Mouse (Mus musculus) heart, postnatal 25 days (tissue): ENCODE results near the gene Ephb1. TPM values are rescaled to one million over a fixed set of nuclear protein-coding genes. Genes with fewer than 3 reads are reported as not detected.

Experiments used
- DNase-seq: peaks from one replicate; pipeline ENCODE4 v3.0.0; 2022; ENCODE audit warnings: low spot score
- intact Hi-C: fragments of 180-260 bp; cut with DNase I; formaldehyde crosslinking; loops from one replicate; pipeline ENCODE4 v1.15.1; 2025
- total RNA-seq, 2 experiments: library from RNA; stranded (reverse); gene quantifications; 2 replicates each; pipeline ENCODE4 v1.2.3; 2021

Ephb1 gene
- total RNA-seq, 2 experiments from 2014 or later, result 19.5 to 21.0 TPM

DNA sequence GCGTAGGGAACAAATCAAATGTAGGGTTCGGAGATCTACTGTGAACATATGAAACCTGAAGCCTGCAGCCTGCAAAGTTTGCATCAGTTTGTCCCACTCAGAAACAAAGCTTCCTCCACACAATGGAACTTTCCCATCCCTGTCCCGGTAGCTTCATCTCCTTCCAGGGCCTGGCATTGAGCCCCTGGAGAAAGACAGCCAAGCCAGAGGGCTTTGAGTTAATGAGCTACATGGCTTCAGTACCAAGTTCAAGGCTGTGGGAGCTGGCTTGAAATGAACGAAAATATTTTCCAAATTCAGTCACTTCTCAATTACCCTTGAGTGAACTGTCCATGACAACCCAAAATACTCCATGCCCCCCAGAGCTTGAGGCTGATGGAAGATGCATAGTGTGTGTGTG, 160.4 kb downstream of the Ephb1 start:
- intact Hi-C loops, result no loop called here
- no peak for DNase-seq

DNA sequence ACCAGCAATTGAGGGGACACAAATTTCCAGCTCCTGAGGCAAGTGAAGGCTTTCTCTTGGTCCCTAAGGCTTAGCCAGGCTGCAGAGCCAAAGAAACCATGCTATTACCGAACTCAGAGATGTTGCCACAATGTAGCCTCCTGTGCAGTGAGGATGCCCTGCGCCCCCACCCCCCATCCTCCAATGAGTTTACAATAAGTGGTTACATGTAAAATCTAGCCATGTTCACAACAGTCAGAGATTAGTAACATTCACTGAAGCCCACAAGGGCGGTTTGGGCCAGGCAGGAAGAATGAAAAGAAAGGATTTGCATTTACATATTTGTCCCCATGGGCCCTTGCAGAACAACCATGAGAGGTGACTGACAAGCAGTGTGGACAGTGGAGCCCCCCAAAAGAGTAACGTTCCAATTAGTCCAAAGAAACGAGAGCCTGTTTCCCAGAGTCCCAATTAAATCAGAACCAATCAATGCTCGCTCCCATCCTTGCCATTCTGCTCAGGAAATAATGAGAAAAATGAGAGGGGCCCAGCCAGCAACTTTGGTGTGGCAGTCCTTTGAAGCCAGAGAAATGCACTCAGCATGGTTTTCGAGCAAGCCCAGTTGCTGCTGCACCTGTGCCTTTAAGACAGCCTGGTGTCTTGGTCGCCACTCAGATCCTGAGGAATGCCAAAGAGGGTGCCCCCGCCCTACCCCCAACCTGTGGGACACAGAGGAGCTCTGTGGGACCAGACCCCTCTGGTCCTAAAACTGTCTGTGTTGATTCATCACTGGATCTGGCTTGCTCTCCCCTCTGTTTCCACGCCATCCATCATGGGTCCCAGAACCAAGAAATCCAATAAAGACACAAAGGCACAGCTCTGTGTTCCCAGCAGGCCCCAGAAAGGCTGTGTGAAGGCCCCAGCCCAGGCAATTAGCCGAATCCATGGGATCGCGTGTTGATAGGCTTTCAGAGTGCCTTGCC, 161.5 kb downstream of the Ephb1 start:
- intact Hi-C loops, result no loop called here
- DNase-seq, result no peak

DNA sequence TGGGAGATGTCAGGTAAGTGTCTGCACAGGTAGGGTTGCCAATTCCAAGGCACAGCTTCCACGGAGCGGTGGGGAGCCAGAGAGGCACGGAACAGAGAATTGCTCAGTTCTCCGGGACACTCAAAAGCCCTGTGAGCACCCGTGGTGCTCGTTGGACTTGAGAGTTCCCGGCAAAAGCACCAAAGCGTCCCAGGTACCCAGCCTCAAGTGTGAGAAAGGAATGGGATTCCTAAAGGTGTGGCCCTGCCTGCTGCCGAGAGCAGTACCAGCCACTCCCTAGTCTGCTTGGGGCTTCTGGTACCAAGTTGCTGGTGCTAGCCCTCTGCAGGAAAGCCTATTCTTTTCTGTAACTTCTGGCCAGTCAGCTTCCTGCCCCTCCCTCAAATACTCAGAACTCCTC, 164.4 kb downstream of the Ephb1 start:
- no peak for DNase-seq
- intact Hi-C loops, result no loop called here

DNA sequence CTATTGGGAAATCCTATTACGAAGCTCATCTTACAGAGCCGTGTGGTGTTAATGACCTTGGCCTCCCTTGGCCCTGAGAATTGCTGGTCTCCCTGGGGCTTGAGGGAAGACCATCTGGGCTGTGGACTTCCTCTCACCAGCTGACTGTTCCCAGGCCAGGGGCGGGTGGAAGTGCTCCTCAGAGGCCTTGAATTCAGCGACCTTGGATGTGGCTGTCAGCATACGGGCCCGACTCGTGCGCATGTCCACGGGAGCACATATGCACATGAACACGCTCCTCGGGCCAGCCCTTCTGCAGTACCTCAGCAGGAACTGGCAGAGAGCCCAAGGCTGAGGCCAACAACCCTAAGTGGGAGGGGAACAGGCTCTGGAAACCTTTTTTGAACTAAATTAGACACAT, 165.1 kb downstream of the Ephb1 start:
- DNase-seq, result no peak
- intact Hi-C loops, result no loop called here

DNA sequence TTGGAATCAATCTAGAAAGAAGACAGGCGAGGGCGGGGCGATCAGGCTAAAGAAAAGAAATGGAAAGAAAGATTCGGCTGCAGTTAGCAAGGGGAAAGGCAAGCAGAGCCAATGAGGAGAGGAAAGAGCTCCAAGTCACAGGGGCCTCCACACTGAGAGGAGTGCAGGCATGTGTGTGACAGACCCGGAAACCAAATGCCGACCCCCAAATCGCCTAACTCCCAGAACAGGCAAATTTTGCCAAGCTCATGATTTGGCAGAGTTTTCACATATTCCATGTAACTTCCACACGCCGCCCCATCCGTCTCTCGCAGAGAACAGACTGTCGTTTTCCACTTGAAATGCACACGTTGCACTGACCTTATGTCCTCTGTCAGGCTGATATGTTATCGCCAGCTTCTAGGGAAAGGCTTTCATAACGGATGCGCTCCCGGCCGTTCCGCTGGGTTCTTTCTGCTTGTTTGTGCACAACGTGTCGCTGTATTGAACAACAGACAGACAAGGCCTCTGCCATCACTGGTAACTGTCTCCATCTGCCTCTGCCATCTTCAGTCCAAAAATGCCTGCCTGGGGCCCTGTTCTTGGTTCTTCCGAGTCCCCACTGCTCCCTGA, 170.7 kb downstream of the Ephb1 start:
- no peak for DNase-seq
- intact Hi-C loops, result no loop called here

DNA sequence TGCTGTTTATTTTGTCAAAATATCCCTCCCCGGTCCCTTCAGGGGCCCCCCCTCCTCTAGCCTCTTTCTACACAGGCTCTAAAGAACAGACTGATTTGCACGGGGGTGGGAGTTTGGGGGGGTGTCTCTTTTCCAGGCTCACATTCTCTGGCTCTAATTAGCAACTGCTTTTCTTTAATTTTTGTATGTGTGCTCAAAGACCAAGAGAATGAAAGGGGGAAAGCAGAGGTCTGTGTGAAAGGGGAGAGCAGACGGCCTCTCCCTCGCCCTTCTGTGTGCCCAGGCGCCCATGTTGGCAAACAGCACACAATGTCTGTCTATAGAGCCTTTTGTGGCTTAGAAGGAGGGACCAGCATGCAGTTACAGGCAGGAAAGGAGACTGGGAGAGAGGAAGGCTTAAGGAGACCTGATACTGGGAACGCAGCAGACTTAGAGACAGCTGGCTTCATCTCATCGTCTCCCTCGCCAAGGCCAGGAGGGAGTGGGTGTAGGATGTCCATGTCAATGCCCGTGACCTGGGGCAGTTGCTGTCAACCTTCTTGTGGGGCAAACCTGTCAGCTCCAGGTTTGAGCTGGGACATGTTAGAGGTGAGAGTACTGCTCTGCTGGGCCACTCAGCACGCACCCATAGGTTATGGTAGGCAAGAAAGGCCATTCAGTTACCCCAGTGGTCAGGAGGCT, 172.5 kb downstream of the Ephb1 start:
- intact Hi-C loops, result no loop called here
- no peak for DNase-seq

DNA sequence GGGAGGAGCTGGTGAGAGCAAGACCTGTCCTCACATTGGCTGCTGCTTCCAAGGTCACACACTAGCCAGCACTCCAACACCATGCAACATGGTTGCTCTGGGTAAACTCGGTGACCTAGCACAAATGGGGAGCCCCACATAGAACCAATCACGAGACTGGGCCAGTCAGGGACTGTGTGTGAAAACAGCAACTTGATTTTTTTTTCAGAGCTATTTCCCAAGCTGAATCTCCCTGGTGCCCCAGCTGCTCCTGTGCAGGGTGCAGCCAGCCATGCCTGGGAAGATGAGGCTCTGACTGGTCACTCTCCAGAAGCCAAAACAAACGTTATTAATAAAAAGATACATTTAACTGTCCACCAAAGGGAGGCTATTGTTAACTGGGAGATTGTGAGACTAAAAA, 173.2 kb downstream of the Ephb1 start:
- DNase-seq, result no peak
- intact Hi-C loops, result no loop called here

DNA sequence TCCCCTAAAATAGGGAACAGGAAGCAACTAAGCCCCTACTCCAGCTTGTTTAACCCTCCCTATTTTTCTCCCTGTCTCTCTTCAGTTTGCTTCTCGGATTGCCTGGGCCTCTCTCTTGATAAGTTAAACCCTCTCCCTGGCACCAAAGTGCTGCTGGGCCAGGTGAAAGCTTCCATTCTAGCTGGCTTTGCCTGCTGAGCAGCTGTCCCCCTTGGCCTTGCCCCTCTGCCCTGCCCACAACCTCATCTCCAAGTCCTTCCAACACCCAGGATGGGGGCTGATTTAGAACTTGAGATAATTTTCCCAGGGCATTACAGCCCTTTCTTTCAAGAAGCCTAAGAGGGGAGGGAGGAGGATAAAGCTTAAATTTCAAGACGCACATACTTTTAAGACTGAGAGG, 174.0 kb downstream of the Ephb1 start:
- no peak for DNase-seq
- intact Hi-C loops, result no loop called here

DNA sequence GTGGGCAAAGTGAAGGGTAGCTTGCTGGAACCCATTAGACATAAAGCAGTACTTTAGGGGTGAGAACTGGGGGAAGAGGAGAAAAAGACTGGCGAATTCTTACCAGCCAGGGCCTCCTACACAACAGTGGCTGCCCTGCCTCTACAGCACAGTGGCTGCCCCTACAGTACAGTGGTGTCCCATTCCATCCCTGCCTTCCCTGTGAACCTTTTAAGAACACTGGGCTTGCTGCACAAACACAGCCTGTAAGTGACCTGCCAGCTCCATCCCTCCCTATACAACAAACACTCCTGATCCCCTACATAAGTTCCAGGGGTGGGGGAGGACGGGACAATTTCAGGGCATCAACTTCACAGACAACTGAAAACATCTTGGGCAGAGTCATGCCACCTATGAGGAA, 174.4 kb downstream of the Ephb1 start:
- intact Hi-C loops, result no loop called here
- DNase-seq, result no peak

DNA sequence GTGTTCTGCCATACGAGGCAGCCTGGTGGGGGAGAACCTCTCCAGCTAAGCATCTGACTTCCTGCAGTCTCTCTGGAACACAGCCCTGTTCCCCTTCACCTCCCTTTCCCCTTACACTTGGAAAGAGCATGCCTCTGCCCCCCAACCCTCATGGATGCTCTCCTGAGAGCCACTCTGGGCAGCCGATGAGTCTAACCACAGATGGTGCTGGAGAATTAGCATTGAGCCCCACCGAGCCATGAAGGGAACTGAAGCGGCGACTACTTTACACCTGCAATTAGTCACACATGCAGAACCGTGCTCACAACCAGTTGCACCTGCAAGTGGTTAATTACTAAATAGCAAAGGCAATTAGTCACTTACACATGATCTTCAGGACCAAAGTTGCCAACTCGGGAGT, 184.8 kb downstream of the Ephb1 start:
- no peak for DNase-seq
- intact Hi-C loops, result no loop called here

DNA sequence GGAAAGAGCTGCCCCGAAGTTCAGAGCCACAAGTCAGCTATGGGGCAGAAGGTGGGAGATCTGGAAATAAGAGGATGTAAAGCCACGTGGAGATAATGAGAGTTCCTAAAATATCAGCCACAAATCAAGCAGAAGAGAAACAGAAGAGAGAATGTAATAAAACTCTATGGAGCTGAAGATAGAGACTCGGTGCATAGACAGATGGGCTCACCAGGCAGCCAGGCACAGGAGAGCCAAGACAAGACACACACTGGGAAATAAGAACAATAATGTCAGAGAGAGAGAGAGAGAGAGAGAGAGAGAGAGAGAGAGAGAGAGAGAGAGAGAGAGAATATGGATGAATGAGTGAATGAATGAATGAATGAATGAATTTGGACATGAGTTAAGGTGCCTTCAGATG, 198.6 kb downstream of the Ephb1 start:
- DNase-seq, result no peak
- intact Hi-C loops, result no loop called here

DNA sequence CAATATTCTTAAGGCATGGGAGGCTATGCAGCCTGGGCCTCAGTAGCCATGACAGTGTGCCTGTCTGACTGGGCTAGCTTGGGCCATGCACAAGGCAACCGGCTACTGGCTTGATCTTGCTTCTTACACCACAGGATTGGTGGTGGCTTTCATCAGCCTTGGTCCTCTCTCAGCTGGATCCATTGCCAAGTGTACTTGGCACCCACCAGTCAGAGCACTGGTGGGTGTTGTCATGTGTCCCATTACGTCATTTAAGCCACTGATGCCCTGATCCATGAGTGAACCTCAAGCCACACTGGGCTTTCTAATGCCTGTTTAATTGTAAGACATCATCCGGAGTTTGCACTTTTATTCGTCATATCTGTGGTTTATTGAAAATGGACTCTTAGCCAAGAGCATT, 215.3 kb downstream of the Ephb1 start:
- intact Hi-C loops, result no loop called here

DNA sequence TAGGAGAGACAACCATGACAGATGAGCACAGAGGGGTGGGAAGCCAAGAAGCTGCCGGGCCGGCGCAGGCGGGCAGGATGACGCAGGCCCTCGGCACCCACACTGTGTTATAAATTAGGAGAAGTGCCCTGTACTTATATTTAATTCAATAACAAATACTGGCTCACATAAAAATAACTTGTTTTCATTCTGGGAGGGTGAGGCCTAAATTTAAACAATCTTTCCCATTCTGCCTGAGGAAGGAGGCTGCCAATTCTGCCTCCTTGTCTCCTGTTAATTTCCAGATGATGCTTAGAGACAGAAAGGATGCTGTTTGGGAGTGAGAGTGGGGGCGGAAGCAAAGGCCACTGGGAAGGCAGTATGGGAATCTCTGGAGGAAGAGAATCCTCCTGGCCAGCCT, 215.8 kb downstream of the Ephb1 start:
- intact Hi-C loops, result no loop called here
- no peak for DNase-seq

More for the DNA sequence above, 215.3 kb downstream of the Ephb1 start:
- no peak for DNase-seq

DNA sequence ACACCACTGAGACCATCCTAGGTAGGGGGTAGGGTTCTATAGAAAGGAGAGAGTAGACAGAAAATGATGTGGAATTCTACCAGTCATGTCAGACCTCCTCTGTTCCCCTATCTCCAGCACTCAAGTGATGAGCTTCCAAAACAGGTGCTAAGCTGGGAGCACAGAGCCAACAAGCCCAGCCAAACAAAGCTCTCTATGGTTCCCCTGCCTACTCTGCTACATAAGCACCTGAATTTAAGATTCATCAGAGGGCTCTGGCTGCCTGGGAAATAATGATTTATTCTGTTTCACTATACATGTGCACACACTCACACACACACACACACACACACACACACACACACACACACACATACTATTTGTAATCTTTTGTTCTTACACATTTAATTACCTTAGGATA, 216.3 kb downstream of the Ephb1 start:
- DNase-seq, result no peak
- intact Hi-C loops, result no loop called here

DNA sequence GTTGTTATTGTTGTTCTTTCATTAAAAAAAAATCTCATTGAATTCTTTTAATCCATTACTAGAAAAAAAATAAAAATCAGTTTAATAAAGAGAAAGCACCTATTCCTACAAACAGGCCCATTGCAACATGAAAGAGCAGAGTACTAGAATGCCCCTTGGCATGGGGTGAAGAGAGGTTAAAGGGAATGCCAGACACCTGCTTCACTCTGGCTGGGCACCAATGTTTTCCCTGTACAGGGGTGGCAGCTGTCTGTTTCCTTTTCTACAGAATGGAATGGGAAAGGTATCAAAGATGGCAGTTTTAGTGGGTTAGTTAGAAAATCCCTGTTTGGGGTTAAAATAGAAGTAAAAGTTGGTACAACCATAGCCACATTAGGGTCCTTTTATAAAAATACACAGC, 224.0 kb downstream of the Ephb1 start:
- no peak for DNase-seq
- intact Hi-C loops, result no loop called here

DNA sequence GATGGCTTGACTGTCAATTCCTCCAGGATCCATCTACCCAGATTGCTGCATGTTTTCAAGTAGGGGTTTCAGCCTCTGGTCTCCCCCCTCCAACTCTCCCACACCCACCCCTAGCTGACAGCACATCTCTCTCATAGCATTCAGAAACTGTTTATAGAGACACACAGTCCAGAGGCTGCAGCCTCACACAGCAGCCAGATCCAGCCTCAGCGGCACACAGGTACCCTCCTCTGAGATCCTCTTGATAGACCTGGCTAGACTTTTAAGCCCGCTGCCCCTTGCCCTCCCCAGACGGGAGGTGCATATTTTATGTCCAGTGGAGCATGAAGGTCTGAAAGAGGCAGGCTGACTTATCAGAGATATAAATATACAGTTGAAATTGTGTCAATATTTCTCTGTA, 228.0 kb downstream of the Ephb1 start:
- intact Hi-C loops, result no loop called here
- no peak for DNase-seq

DNA sequence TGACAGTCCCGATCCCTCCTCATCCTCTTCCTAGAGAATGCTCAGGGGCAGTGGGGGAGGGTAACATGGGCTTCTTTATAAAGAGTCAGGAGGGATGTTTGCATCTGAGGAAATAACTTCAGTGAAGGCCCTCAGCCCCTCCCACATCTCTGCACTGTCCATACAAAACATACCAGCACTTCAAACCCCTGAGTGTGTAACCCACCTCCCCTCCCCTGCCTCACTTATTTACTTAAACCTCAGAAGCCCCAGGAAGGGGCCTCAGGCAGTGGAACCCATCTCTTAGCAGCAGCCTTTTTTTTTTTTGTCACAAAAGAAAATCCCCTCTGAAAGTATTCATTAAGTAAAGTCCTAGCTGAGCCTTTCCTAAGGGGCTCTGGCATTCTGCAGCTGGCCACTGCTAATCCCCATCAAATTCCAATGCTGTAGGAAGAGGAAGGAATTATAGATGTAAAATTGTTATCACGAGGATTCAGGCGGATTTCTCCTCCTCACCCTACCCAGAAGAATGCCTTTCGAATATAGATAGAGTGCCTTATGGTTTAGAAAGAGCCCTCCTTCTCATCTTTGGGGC, 231.5 kb downstream of the Ephb1 start:
- intact Hi-C loops, result no loop called here

DNA sequence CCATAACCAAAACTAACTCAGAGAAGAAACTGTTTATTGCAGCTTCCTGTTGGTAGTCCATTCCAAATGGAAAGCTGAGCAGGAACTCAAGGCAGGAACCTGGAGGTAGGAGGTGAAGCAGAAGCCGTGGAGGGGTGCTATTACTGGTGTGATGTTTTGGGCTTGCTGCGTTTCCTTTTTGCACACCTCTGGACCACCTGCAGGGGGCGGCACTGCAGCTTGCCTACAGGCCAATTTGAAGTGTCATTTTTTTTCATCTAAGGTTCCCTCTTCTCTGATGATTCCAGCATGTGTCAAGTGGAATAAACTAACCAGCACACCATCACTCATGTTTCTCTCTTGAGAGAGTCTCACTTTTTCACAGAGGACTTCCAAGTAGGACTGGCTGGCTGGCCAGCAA, 235.1 kb downstream of the Ephb1 start:
- intact Hi-C loops, result no loop called here
- DNase-seq, result no peak

More for the DNA sequence above, 231.5 kb downstream of the Ephb1 start:
- DNase-seq, result no peak

DNA sequence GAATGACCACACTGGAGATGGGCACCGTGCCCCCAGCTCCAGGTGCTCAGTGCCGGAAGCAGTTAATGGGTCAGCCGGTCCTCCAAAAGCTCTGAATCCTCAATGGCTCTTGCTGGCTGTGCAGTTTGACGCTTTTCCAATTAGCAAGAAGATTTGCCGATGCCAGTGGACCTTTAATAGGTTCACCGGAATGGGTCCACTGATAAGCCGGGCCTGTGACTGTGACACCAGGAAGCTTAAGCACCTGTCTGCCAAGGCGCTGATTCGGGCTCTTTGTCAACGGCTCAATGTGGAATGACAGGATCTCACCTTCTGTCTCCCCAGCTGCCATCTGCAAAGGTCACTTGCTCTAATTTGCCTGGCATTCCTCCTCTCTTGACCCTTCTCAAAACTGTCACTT, 239.2 kb downstream of the Ephb1 start:
- DNase-seq, result no peak
- intact Hi-C loops, result no loop called here

DNA sequence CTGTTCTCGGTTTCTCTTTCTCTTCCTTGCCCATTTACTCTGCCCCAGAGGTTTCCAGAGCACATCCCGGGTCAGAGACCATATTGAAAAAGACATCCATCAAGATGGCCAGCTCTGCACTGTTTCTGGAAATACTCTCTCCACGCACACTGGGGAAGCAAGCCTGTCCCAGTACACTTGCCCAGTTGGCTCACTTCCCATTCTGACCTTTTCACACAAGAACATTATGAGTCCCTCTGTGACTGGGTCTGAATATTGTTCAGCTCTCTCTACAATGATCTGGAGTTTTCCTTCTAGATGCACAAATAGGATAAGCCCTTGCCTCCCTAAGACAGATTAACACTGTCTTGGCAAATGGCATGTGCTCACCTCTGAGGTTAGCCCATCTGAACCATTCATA, 243.0 kb downstream of the Ephb1 start:
- intact Hi-C loops, result no loop called here
- no peak for DNase-seq

DNA sequence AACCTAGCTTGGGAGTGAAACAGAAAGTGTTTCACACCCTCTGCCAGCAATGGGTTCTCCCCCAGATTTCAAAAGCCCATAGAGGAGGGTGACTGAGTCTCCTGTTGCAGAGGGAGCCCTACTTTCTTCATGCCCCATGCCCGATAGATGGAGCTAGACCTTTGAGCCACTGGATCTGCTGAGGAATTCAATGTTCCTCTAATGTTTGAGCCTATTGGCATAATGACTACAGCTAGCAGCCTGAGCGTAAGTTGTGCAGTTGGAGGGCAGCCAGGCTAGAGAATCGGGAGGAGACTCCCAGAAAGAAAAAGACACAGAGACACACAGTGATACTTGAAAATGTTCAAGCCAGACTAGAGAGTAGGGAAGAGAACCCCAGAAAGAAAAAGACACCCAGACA, 246.5 kb downstream of the Ephb1 start:
- intact Hi-C loops, result no loop called here
- no peak for DNase-seq
